Mouse (Mus musculus): ENCODE measurements around the gene Foxn3.

DNA sequence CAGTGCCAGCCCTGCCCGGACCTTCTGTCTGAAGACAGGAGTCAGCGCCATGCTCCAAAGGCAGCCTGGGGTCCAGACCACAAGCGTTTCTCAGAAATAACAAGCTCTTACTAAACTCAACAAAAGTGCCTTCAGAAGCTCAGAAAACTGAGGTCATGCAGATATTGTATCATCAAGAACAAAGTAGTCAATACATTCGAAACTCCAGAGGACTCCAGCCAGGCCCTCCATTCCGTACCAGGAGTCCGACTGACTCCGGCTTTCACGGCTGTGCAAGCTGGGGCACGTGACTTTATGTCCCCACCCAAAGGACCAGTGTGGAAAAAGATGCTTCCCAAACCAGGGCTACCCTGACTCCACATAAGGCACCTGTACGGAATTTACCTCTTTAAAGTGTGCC, 195.1 kb downstream of the Foxn3 start:
- TF ChIP-seq CTCF (IDR thresholded peaks at IDR 0.05; ENCODE audit: low read depth, low read length) = no peak
- no peak for TF ChIP-seq POLR2A (IDR thresholded peaks at IDR 0.05; ENCODE audit: extremely low read depth, insufficient read depth, low read length)

All from liver, adult 2 months (tissue).